Mouse (Mus musculus): ENCODE results near the gene Olfr214. TPM values are rescaled to one million over a fixed set of nuclear protein-coding genes. Genes with fewer than 3 reads are reported as not detected.

Olfr214 gene
- total and polyA plus RNA-seq, 3 experiments: not detected

DNA sequence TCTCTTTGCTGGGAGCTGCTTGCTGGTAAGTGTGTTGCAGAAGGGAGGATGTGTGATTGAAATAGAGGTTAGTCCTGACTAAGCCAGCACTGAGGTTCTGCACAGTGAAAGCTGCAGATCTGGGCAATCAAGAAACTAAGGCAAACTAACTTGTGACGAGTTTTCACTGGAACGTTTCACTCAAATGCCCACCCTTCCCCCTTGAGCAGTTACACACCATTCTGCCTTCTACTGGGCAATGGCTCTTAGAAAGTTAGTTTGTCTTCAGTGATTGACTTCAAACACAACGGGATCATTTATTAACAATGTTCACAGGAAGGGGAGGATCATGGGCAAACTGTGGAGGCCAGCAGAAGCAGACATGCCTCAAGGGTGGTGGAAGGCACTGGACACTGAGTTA lies 917 bp downstream of the Olfr214 start:
- in situ Hi-C loops (cut with MboI; ENCODE audit: low pct_ligation_motif_present, low pct_unique_long_range_greater_than_20kb, low sequenced_read_pairs): no loop called here

DNA sequence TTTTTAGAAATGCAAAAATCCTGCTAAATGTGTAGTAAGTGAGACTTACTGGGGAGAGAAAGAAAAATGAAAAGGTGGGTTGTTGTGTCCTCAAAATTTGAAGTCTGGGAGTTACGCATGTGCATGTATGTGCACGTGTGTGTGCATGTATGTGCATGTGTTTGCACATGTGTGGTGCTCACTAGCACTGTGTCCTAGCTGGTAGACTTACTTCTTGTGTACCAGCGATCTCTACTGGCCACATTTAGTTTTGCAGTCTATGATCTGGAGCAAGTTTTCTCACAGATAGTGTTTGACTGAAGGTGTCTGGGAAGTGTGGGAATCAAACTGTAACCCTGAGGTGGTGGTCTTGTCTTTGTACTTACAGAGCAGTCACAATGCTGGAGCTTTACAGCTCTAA lies 15.8 kb downstream of the Olfr214 start:
- Histone ChIP-seq H3K9me3 (replicated peaks; ENCODE audit: low read length) (no peaks in the 10 kb centered on the region), H3K4me3 (replicated peaks in 1 of 3; ENCODE audit: low read depth in 2 of 3, low read length in 2 of 3, poor library complexity in 1 of 3) (no peak overlapping the region), H3K27ac (ENCODE audit: insufficient read depth, low read depth) (no peak overlapping the region), H3K79me2 (replicated peaks; ENCODE audit: control insufficient read depth, extremely low read depth, insufficient read depth, poor library complexity, severe bottlenecking) (no peaks in the 10 kb centered on the region), H3K4me1 (ENCODE audit: control insufficient read depth in 1 of 2, insufficient read depth in 2 of 2) (no peaks in the 10 kb centered on the region), H3K9ac (ENCODE audit: insufficient read depth, low read depth) (no peak overlapping the region), H3K27me3 (replicated peaks) (peaks cover 11% of the 10 kb centered on the region), H3K4me2 (ENCODE audit: insufficient read depth, low read depth, poor library complexity, severe bottlenecking) (no peak overlapping the region), H3K36me3 (replicated peaks in 1 of 2; ENCODE audit: control insufficient read depth in 1 of 2, insufficient read depth in 1 of 2, low read length in 1 of 2) (no peaks in the 10 kb centered on the region)
- dilution Hi-C loops (cut with MboI; ENCODE audit: extremely low pct_ligation_motif_present, extremely low pct_unique_long_range_greater_than_20kb, low sequenced_read_pairs): no loop called here
- peak; percentile 55 for DNase-seq (ENCODE audit: extremely low read depth)
- in situ Hi-C loops (cut with MboI; ENCODE audit: low pct_ligation_motif_present, low pct_unique_long_range_greater_than_20kb, low sequenced_read_pairs): loop anchor here (10.0 kb wide), 1 partner anchor 145 kb away; no protein-coding TSS in a partner anchor
- TF ChIP-seq POLR2A (IDR thresholded peaks at IDR 0.05; ENCODE audit: low read depth, low read length) (no peak), MYC (IDR thresholded peaks at IDR 0.05; ENCODE audit: low read depth, low read length) (peak; percentile 69; the same call in 1 of the 2 replicates), JUND (conservative IDR thresholded peaks at IDR 0.05; ENCODE audit: low read depth, low read length) (no peak), E2F4 (IDR thresholded peaks at IDR 0.05; ENCODE audit: insufficient replicate concordance, low read depth, low read length) (no peak), MEF2A (IDR thresholded peaks at IDR 0.05; ENCODE audit: borderline replicate concordance, low read depth, low read length) (no peak), ZNF384 (IDR thresholded peaks at IDR 0.05; ENCODE audit: low read depth, low read length) (no peak), EP300 (IDR thresholded peaks at IDR 0.05; ENCODE audit: low read length) (no peak), USF2 (conservative IDR thresholded peaks at IDR 0.05; ENCODE audit: low read depth, low read length) (no peak), CHD1 (IDR thresholded peaks at IDR 0.05; ENCODE audit: low read depth, low read length) (no peak), PAX5 (IDR thresholded peaks at IDR 0.05; ENCODE audit: low read length) (no peak), ETS1 (conservative IDR thresholded peaks at IDR 0.05; ENCODE audit: low read depth, low read length) (no peak), POLR2AphosphoS2 (IDR thresholded peaks at IDR 0.05; ENCODE audit: low read depth, low read length) (no peak), USF1 (IDR thresholded peaks at IDR 0.05; ENCODE audit: low read depth, low read length) (no peak), CTCF (conservative IDR thresholded peaks at IDR 0.05 in 1 of 2, IDR thresholded peaks at IDR 0.05 in 1 of 2; ENCODE audit: low read depth in 2 of 2, low read length in 2 of 2) (peak; percentile 82 to 85), HCFC1 (IDR thresholded peaks at IDR 0.05; ENCODE audit: low read depth, low read length) (no peak), UBTF (IDR thresholded peaks at IDR 0.05; ENCODE audit: low read depth, low read length) (no peak), TCF12 (IDR thresholded peaks at IDR 0.05; ENCODE audit: low read depth, low read length) (no peak), RAD21 (IDR thresholded peaks at IDR 0.05; ENCODE audit: low read depth, low read length) (peak; percentile 94), NELFE (IDR thresholded peaks at IDR 0.05; ENCODE audit: low read depth, low read length) (no peak), ZC3H11A (IDR thresholded peaks at IDR 0.05; ENCODE audit: low read depth, low read length) (peak; percentile 30), MAZ (IDR thresholded peaks at IDR 0.05; ENCODE audit: low read depth, low read length) (no peak), IRF4 (IDR thresholded peaks at IDR 0.05; ENCODE audit: low read depth, low read length) (no peak), ELF1 (IDR thresholded peaks at IDR 0.05; ENCODE audit: low read depth, low read length) (no peak), GABPA (IDR thresholded peaks at IDR 0.05; ENCODE audit: insufficient replicate concordance, low read depth, low read length) (no peak), ZKSCAN1 (IDR thresholded peaks at IDR 0.05; ENCODE audit: borderline replicate concordance, low read depth, low read length) (no peak), MAFK (IDR thresholded peaks at IDR 0.05; ENCODE audit: insufficient replicate concordance, low read length) (no peak), CHD2 (IDR thresholded peaks at IDR 0.05; ENCODE audit: low read length) (no peak), MAX (IDR thresholded peaks at IDR 0.05; ENCODE audit: low read length) (peak; percentile 68; the same call in 1 of the 2 replicates), MXI1 (IDR thresholded peaks at IDR 0.05; ENCODE audit: low read depth, low read length) (no peak), ZMIZ1 (IDR thresholded peaks at IDR 0.05; ENCODE audit: low read depth, low read length) (no peak), KAT2A (IDR thresholded peaks at IDR 0.05; ENCODE audit: insufficient replicate concordance, low read length) (no peak), NRF1 (IDR thresholded peaks at IDR 0.05; ENCODE audit: low read depth, low read length) (peak; percentile 28; the same call in 1 of the 2 replicates), JUN (IDR thresholded peaks at IDR 0.05; ENCODE audit: insufficient read depth, low read depth, low read length) (no peak), SMC3 (IDR thresholded peaks at IDR 0.05; ENCODE audit: low read depth, low read length) (peak; percentile 77)

More for the DNA sequence above, 917 bp downstream of the Olfr214 start:
- Histone ChIP-seq H3K79me2 (replicated peaks; ENCODE audit: control insufficient read depth, extremely low read depth, insufficient read depth, poor library complexity, severe bottlenecking) (no peaks in the 10 kb centered on the region), H3K36me3 (replicated peaks in 1 of 2; ENCODE audit: control insufficient read depth in 1 of 2, insufficient read depth in 1 of 2, low read length in 1 of 2) (no peaks in the 10 kb centered on the region), H3K4me3 (replicated peaks in 1 of 3; ENCODE audit: low read depth in 2 of 3, low read length in 2 of 3, poor library complexity in 1 of 3) (no peak overlapping the region), H3K9me3 (replicated peaks; ENCODE audit: low read length) (no peaks in the 10 kb centered on the region), H3K4me1 (ENCODE audit: control insufficient read depth in 1 of 2, insufficient read depth in 2 of 2) (no peaks in the 10 kb centered on the region), H3K9ac (ENCODE audit: insufficient read depth, low read depth) (no peak overlapping the region), H3K27me3 (replicated peaks) (peaks cover 18% of the 10 kb centered on the region), H3K4me2 (ENCODE audit: insufficient read depth, low read depth, poor library complexity, severe bottlenecking) (no peak overlapping the region), H3K27ac (ENCODE audit: insufficient read depth, low read depth) (no peak overlapping the region)
- dilution Hi-C loops (cut with MboI; ENCODE audit: extremely low pct_ligation_motif_present, extremely low pct_unique_long_range_greater_than_20kb, low sequenced_read_pairs): no loop called here
- no peak for DNase-seq (ENCODE audit: extremely low read depth)
- TF ChIP-seq E2F4 (IDR thresholded peaks at IDR 0.05; ENCODE audit: insufficient replicate concordance, low read depth, low read length) (no peak), MEF2A (IDR thresholded peaks at IDR 0.05; ENCODE audit: borderline replicate concordance, low read depth, low read length) (no peak)
